Mouse (Mus musculus): Measurements from ENCODE around the gene Phc2.
"Not testable (repeated sequence)": the region's sequence is repeated elsewhere in the genome, so short reads cannot be mapped to it uniquely, and the experiment has no call there.

Gene Phc2

GRCm38 (mm10) chr4:128645896-128646295, 8.6 kb upstream of the Phc2 start:
- no peak for DNase-seq (ENCODE audit: low read depth, low spot score)

DNA sequence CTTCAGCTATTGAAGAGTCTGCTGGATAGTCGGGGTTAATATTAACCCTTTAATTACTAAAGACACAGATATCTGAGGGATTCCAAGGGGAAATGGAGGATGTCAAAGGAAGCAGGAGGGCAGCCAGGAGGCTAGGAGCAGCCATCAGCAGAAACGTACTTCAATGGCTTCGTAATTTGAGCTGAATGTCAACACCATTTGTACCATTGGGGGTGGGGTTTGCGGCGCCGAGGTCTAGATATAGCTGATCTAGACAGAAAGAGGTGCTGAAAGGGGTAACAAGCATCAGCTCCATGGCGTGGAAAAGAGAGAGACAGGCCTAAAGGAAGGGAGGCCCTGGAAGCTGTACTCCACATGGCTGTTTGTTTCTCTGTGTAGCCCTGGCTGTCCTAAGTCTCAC, 7.7 kb upstream of the Phc2 start:
- no peak for DNase-seq (ENCODE audit: low read depth, low spot score)

- DNase-seq (ENCODE audit: low read depth, low spot score), result no peak
Observed at GRCm38 (mm10) chr4:128648567-128649255, 5.8 kb upstream of the Phc2 start.

DNA sequence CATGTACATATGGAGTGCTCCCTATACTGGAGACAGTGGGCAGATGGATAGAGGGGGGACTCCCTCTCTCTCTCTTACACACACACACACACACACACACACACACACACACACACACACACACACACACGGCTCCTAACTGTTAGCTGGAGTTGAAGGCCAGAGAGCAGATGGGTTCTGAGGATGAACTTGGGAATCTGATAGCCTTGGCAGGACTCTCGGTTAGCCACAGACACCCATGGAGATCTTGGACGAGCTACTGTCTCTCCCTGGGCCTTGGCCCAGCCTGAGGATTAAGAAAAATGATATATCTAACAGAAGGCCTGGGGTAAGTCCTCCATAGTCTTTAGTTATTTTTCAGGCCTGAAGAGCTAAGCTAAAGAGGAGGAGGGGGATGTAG, 3.0 kb upstream of the Phc2 start:
- no peak for DNase-seq (ENCODE audit: low read depth, low spot score)

DNA sequence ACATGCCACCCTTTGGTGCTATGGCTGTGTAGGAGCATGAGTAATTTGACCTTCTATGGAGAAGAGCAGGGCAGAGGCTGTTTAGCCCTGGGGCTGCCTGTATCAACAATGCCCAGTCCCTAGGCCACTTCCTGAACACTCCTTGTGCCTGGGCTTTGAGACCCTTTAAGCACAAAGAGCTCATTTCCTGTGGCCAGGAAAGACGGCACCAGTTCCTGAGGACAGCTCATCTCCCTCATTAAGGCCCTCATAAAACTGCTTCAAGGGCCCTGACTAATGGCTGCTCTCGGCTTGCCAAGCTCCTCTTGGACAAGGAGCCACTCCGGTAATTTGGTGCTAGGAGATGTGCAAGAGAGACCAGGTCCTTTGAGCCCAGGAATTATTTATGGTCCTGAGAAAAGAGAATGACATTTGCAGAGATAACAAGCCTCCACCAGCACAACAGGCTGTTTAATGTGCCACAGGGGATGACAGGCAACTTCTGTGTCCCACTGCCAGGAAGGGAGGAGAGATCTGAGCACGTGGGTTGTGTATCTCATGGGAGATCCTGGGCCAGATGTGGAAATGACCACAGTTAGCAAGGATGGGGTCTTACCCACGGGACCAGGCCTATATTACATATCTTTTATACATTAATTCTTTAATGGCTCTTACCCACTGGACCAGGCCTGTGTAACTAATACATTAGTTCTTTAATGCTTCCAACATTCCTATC, 1.8 kb upstream of the Phc2 start:
- no peak for DNase-seq (ENCODE audit: low read depth, low spot score)

- no peak for DNase-seq (ENCODE audit: low read depth, low spot score)
Observed at GRCm38 (mm10) chr4:128655446-128655845, 944 bp downstream of the Phc2 start.

DNA sequence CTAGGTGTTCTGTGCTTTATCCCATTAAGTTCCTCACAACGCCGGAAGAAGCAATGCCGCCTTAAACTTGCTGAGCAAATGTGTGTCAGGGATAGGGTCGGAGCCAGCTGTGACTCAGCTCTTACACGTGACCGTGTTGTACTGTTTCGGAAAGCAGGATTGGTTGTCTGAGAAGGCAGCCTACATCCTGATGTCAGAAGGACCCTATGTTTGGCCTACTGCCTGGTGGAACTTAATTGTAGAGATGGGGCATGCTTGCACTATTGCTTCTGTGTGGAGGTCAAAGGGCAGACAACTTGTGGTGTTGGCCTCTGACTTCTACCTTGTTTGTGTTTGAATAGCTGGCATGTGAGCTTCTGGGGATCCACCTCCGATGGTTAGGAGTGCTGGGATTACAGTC, 5.7 kb downstream of the Phc2 start:
- DNase-seq (ENCODE audit: low read depth, low spot score), result no peak

GRCm38 (mm10) chr4:128661063-128661462, 6.6 kb downstream of the Phc2 start:
- no peak for DNase-seq (ENCODE audit: low read depth, low spot score)

- no peak for DNase-seq (ENCODE audit: low read depth, low spot score)
Observed at GRCm38 (mm10) chr4:128664002-128664401, 9.5 kb downstream of the Phc2 start.

DNA sequence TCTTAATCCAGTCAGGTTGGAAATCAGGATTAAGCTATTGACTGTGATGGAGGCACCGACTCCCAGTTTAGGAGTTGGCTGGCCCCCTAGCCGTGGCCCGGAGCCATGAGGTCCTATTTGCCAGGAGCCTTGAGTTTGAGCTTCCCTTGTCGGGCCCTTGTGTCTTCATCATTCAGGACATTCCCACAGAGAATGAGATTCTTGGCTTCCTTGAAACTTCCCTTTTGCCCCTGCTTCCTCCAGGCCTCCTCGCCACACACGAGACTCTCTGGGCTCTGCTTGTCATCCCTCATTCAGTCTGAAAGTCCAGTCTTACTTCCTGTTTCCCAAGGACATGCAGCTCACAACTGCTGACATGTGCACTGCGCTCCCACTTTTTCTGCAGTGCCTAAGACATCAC, 11.9 kb downstream of the Phc2 start:
- DNase-seq (ENCODE audit: low read depth, low spot score), result not testable (repeated sequence)

DNA sequence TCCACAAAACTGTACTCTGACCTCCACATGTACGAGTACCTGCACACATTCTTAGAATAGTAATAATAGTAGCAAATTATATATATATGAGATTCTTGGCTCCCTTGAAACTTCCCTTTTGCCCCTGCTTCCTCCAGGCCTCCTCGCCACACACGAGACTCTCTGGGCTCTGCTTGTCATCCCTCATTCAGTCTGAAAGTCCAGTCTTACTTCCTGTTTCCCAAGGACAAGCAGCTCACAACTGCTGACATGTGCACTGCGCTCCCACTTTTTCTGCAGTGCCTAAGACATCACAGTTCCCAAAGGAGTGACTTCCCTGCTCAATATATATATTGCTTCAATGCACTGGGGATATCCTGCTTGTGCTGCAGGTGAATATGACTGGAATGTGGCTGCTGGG, 12.7 kb downstream of the Phc2 start:
- DNase-seq (ENCODE audit: low read depth, low spot score), result not testable (repeated sequence)

DNA sequence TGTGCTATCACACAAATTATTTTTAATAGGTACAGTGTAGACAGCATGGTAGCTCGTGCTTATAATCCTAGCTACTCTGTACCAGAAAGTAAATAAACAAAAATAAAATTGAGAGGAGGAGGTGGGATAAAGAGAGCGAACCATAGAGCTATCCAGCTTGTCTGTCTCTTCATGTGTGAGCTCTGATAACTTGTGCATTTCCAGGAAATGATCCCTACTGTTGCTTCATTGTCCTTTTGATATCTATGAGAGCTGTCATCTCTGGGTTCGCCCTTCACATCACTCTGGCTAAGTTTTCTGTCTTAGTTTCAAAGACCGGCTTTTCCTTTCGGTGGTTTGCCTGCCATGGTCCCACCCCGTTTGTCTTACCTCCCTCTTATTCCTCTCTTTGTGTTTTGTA, 14.7 kb downstream of the Phc2 start:
- DNase-seq (ENCODE audit: low read depth, low spot score), result no peak

DNA sequence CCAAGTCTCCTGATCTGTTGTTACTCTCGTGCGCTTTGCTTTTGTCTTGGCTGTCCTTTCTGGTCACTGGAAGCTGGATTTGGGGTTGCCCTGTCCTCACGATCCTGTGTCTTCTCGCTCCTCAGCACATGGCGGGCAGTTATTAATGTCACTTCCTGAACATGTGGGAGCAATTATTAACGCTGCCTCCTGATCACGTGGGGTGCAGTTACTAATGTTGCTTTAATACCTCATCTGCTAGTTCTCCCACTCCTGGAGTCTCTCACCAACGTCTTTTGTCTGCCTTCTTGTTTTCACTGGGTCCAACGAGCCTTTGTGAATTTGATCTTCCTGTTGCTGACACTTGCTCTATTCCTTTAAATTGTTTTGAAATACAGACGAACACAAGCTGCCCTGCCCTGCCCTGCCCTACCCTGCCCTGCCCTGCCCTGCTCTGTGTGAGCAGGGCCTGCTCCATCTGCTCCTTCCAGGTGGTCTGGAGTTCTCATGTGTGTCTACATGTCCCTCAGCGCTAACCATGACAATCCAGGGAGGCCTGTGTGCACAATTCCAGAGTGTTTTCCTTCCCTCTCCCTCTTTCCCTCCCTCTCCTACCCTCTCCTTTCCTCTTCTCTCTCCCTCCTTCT, 16.2 kb downstream of the Phc2 start:
- DNase-seq (ENCODE audit: low read depth, low spot score), result no peak

DNA sequence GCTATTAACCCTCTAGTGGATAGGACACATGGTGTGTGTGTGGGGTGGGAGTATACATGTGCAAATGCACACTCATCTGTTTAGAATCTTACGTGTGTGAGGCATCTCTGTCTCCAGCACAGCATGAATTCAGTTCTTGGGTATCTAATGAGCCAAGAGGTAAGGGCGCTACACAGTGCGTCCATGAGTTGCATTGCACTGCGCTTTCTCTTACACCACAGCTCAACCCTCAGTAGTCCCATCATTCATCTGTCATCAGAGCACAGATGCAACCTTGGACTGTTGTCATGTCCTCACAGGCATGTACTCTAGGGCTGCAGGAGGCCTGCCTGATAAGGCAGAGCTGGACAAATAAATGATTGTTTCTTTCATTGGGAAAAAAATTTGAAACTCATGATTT, 18.0 kb downstream of the Phc2 start:
- no peak for DNase-seq (ENCODE audit: low read depth, low spot score)

DNA sequence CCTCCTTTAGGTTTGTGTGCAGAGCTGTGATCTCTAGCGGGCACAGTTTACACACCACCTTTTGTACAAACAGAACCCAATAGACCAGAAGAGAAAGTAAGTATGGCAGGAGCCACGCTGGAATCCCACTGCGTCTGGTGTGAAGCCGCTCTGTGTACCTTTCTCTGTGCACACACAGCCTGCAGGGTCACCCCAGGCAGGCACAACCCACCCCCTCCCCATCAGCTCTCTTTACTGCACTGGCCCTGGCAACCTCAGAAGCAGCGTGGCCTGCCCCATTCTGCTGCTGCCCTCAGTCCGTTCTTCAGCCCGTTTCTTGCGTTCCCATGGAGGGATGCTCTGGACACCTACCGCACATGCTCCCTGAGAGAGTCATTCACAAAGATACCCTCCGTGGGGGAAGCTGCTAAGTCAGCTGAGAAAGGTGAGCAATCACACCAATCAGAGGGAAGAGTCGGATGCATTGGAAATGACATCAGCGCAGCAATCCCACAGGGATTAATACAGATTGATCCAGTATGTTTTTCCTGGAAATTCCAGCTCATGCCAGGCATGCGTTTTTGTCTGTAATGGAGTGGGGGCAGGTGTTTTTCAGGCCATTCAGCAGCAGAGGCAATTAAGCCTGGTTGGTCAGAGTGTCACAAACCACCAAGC, 24.2 kb downstream of the Phc2 start:
- no peak for DNase-seq (ENCODE audit: low read depth, low spot score)

DNA sequence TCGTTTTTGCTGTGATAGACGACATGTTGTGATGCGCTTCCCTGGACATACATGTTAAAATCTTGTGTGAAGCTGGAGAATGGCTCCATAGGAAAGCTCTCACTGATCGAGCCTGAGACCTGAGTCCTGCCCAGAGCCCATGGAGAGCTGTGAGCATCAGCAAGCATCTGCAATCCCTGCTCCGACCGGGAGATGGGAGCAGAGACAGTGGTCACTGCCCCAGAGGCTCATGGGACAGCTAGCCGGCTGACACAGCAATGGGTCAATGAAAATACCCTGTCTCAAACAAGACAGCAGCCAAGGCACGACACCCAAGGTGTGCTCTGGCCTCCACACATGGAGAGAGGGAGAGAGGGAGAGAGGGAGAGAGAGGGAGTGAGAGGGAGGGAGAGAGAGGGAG, 26.6 kb downstream of the Phc2 start:
- DNase-seq (ENCODE audit: low read depth, low spot score), result no peak

- DNase-seq (ENCODE audit: low read depth, low spot score), result no peak
Observed at GRCm38 (mm10) chr4:128682281-128682680, 27.8 kb downstream of the Phc2 start.

GRCm38 (mm10) chr4:128683706-128684105, 29.2 kb downstream of the Phc2 start:
- DNase-seq (ENCODE audit: low read depth, low spot score), result no peak

GRCm38 (mm10) chr4:128684108-128684507, 29.6 kb downstream of the Phc2 start:
- no peak for DNase-seq (ENCODE audit: low read depth, low spot score)

- peak; percentile 60 for DNase-seq (ENCODE audit: low read depth, low spot score)
Observed at GRCm38 (mm10) chr4:128688513-128688913, 34.0 kb downstream of the Phc2 start.

DNA sequence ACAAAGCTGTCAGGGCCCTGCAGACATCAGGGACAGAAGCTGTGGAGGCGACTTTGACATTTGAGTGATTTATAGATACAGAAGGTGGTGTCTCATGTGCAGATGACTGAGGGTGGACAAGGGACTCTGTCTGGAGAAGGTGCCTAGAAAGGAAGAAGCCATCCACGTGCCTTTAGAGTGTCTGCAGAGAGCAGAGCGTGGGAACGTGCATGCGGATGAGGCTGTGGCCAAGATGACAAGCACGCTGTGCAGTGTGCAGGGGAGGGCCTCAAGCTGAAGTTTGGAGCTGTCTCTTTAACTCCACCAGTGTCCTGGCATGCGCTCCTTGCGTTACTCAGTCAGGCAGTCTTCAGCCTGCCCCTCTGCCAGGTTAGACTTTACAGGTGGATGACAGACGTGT, 34.5 kb downstream of the Phc2 start:
- peak; percentile 44 for DNase-seq (ENCODE audit: low read depth, low spot score)

DNA sequence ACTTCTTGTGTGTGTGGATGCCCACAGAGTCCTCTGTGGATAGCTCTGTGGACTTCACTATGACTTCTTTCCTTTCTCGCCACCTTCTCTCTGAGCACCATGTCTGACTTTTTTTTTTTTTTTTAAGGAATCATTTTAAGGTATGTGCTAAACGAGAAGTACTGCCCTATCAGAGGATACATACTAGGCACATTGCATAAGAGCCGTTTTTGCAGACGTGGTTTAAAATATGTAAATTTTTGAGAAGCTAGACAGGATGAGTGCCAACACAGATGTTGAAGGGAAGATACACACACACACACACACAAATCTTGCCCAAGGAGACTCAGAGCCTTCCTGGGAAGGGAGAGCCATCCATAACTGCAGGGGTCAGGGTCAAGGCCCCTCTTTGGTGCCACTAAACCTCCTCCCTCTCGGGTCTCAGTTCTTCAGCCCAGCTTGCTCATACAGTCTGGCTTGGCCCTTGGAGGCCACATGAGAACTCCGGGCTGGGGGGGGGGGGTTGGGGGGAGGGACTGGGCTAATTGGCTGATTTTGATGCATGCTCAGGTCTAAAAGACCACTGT, 35.3 kb downstream of the Phc2 start:
- DNase-seq (ENCODE audit: low read depth, low spot score), result no peak
